20 mouse cellular contexts compared by ENCODE assay signal in genomic region chr1:155174424-155174823, GRCm38 (mm10). TPM values are rescaled to one million over a fixed set of nuclear protein-coding genes. Genes with fewer than 3 reads are reported as not detected.
DNase-seq lines count a peak whose midpoint lies in the region; ATAC-seq and TF ChIP-seq lines count a peak whose summit lies in the region.
"Had no signal": no experiment of that assay in that cellular context is flagged by ENCODE, and none has a peak within 500 bp of the region (broad histone marks: within the 10 kb centered on the region; RNA-seq: fewer than 3 reads in every experiment).

No protein-coding gene starts in this region.

- H3K27ac ChIP-seq in thymus, adult 2 months (ENCODE audit: control insufficient read depth, insufficient read depth, low read length): peak overlapping the region; percentile 96
- no peak overlapping the region for H3K27ac ChIP-seq in kidney, embryonic 14.5 days (ENCODE audit: low read depth, low read length)
- H3K27ac ChIP-seq in left cerebral cortex, adult 2 months: no peak overlapping the region
- H3K27ac ChIP-seq: embryonic facial prominence, embryonic 10.5 days; forebrain, embryonic 10.5 days; forebrain, embryonic 15.5 days; heart, embryonic 13.5 days; hindbrain, embryonic 13.5 days had no signal

- H3K9me3 ChIP-seq in kidney, embryonic 14.5 days (ENCODE audit: control insufficient read depth, low read length): no peaks in the 10 kb centered on the region
- H3K9me3 ChIP-seq: embryonic facial prominence, embryonic 10.5 days; forebrain, embryonic 10.5 days; forebrain, embryonic 15.5 days; heart, embryonic 13.5 days; hindbrain, embryonic 13.5 days had no signal

- DNase-seq in thymus, adult 2 months: peak; percentile 42
- no peak for DNase-seq in thymus, adult 18-20 months
- DNase-seq in induced T-regulatory cell, adult 2 months (ENCODE audit: low read depth): peak; percentile 26
- peak; percentile 59 for DNase-seq in thymus, postnatal 14 days
- no peak for DNase-seq in left cerebral cortex, adult 2 months (ENCODE audit: extremely low spot score in 1 of 2, low spot score in 2 of 2)
- DNase-seq in heart, postnatal 25 days (ENCODE audit: low spot score): no peak
- DNase-seq: adrenal gland, adult 2 months; adrenal gland, postnatal 25 days; cerebellum, adult 2 months; cerebellum, postnatal 10 days; gastrocnemius, postnatal 36 days; heart, adult 11 months had no signal

- ATAC-seq in kidney, embryonic 14.5 days (ENCODE audit: low FRiP score, low TSS enrichment): no peak
- ATAC-seq: forebrain, embryonic 15.5 days had no signal

- H3K27me3 ChIP-seq in thymus, adult 2 months (ENCODE audit: control insufficient read depth, insufficient read depth, low read length): no peaks in the 10 kb centered on the region
- no peaks in the 10 kb centered on the region for H3K27me3 ChIP-seq in kidney, embryonic 14.5 days (ENCODE audit: control insufficient read depth, insufficient read depth, low read length)
- H3K27me3 ChIP-seq: forebrain, embryonic 15.5 days; heart, embryonic 13.5 days; hindbrain, embryonic 13.5 days had no signal

- TF ChIP-seq CTCF in thymus, adult 2 months (IDR thresholded peaks at IDR 0.05; ENCODE audit: borderline replicate concordance, control insufficient read depth, extremely low read depth, insufficient read depth, low read length, poor library complexity): no peak
- no peak for TF ChIP-seq CTCF in left cerebral cortex, adult 2 months (IDR thresholded peaks at IDR 0.05)

- H3K36me3 ChIP-seq in thymus, adult 2 months (ENCODE audit: control insufficient read depth, insufficient read depth, low read length): peaks cover 39% of the 10 kb centered on the region
- H3K36me3 ChIP-seq in kidney, embryonic 14.5 days (ENCODE audit: control insufficient read depth, insufficient read depth, low read length): peaks cover 25% of the 10 kb centered on the region

- TF ChIP-seq POLR2A in thymus, adult 2 months (IDR thresholded peaks at IDR 0.05; ENCODE audit: control insufficient read depth, extremely low read depth, insufficient read depth, low read length, poor library complexity): no peak

- no peak overlapping the region for H3K4me3 ChIP-seq in thymus, adult 2 months (ENCODE audit: control insufficient read depth, insufficient read depth, low read length)
- H3K4me3 ChIP-seq in kidney, embryonic 14.5 days (ENCODE audit: low read length): no peak overlapping the region
- no peak overlapping the region for H3K4me3 ChIP-seq in left cerebral cortex, adult 2 months
- H3K4me3 ChIP-seq: embryonic facial prominence, embryonic 10.5 days; erythroblast, embryonic 14.5 days; forebrain, embryonic 10.5 days; forebrain, embryonic 15.5 days; heart, embryonic 13.5 days; hindbrain, embryonic 13.5 days had no signal

- H3K4me1 ChIP-seq in thymus, adult 2 months (replicated peaks; ENCODE audit: control insufficient read depth, insufficient read depth, low read length): peaks cover 35% of the 10 kb centered on the region
- H3K4me1 ChIP-seq in kidney, embryonic 14.5 days (ENCODE audit: control insufficient read depth, insufficient read depth, low read length): no peaks in the 10 kb centered on the region

- H3K9ac ChIP-seq in kidney, embryonic 14.5 days (ENCODE audit: low read depth, low read length): no peak overlapping the region
- H3K9ac ChIP-seq: forebrain, embryonic 15.5 days; heart, embryonic 13.5 days; hindbrain, embryonic 13.5 days had no signal

- WGBS in thymus, adult 2 months: 53% methylated on average over 1 of the region's 1 CpGs
- 83% methylated on average over 1 of the region's 1 CpGs for WGBS in kidney, embryonic 14.5 days

- H3K4me2 ChIP-seq in kidney, embryonic 14.5 days (replicated peaks; ENCODE audit: low read depth, low read length): no peak overlapping the region
- H3K4me2 ChIP-seq: forebrain, embryonic 15.5 days; heart, embryonic 13.5 days; hindbrain, embryonic 13.5 days had no signal

- intact Hi-C loops in left cerebral cortex, adult 2 months (cut with DNase I): no loop called here
- intact Hi-C loops in heart, postnatal 25 days (cut with DNase I): no loop called here

RNA-seq across cellular contexts. Expression of gene Stx6, which starts 15.9 kb away (rescaled TPM):
- polyA plus RNA-seq in thymus, adult 2 months (2012; rRNA removed): 232 and 272 TPM in 2 replicates
- 69.2 and 86.8 TPM in 2 replicates for polyA plus RNA-seq in kidney, embryonic 14.5 days (2014; fragmentation: Nextera tagmentation; extraction: Ambion mirVana)
- 100 to 1,000 TPM; 114 to 120 TPM for total RNA-seq in left cerebral cortex, adult 2 months (2021)
- 10 to 100 TPM; 25.2 to 26.5 TPM for total RNA-seq in heart, postnatal 25 days (2021)

RNA-seq across cellular contexts. Expression of gene Mr1, which starts 27.8 kb away (rescaled TPM):
- polyA plus RNA-seq in thymus, adult 2 months (2012; rRNA removed): 33.5 and 37.9 TPM in 2 replicates
- 4.6 and 4.8 TPM in 2 replicates for polyA plus RNA-seq in kidney, embryonic 14.5 days (2014; fragmentation: Nextera tagmentation; extraction: Ambion mirVana)
- 1 to 10 TPM; 2.1 to 3.1 TPM for total RNA-seq in left cerebral cortex, adult 2 months (2021)
- total RNA-seq in heart, postnatal 25 days (2021): 1 to 10 TPM; 5.9 to 6.4 TPM
- total RNA-seq: ES-E14 had no signal
- polyA plus RNA-seq: erythroblast, embryonic 14.5 days had no signal

Comparison
In these comparisons a context has a peak if more than half of its experiments do, and no peak if none do; other contexts are left out.
1. DNase-seq: peak in thymus, adult 2 months (single experiment), induced T-regulatory cell, adult 2 months (single experiment) and thymus, postnatal 14 days (single experiment); none in thymus, adult 18-20 months (0 of 2), left cerebral cortex, adult 2 months (0 of 2) and heart, postnatal 25 days (single experiment).
2. RNA of gene Stx6, which starts 15.9 kb away (total RNA-seq): 114 to 120 TPM in left cerebral cortex, adult 2 months; 25.2 to 26.5 TPM in heart, postnatal 25 days; every median in the first group is over 4 times any median in the second.